Mouse (Mus musculus): ENCODE data around the gene Tgm4. TPM values are rescaled to one million over a fixed set of nuclear protein-coding genes. Genes with fewer than 3 reads are reported as not detected.

Tgm4 gene
- total RNA-seq, 2 experiments from 2014 or later: not detected

DNA sequence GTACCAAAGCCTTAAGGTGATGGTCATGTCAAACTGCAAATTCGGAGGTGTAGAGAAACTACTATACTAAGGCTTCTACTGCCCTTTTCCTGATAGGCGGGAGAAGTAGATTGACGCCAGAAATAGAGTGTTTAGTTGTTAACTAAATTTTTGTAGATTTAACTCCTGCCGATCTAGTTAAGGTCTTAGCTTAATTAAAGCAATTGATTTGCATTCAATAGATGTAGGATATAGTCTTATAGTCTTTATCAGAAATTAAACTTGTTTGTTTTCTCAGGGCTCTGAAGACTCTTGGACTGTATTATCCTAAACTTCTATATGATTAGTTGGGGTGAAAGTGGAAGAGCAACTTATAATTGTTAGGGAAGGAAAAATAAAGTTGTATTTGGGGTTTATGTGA lies 72.7 kb downstream of the Tgm4 start:
- DNase-seq: no peak

DNA sequence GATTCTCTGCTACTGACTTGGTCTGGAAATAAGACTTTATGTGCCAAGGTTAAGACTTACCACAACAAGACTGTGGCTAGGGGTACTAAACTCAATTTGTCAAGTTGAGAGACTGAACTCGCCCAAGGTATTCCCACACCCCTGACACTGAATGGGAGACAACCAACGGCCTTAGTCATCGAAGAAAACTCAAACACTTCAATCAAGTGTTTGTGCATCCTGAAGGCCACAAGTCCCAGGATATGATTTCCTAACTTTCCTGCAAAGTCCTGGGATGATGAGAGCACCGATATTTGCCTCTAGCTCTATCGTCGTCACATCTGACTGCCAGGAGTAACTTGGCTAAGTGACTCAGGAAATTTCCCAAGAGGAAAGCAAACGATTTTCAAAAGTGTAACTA lies 74.7 kb downstream of the Tgm4 start:
- no peak for DNase-seq

DNA sequence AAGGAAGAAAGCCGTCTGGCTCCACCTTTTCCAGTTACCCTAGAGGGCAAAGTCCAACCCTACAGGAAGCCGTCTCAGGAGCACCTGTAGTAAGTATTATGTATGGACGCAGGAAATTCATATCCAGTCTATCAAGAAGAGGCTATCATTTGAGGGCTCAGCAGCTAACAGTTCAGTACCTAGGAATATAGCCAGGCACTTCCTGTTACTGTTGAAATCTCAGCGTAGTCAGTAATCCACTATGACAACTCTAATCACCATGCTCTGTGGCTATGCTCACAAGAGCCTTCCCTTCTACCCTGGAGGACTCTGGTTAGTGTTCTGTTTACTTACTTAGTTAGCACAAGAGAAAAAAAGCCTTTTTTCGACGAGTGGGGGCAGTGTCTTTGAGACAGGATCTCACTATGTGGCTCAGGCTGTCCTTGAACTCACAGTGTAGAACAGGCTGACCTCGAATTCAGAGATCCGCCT lies 77.3 kb downstream of the Tgm4 start:
- no peak for DNase-seq

- DNase-seq: peak; percentile 88 to 90
These were observed 78.4 kb downstream of the Tgm4 start, which contains the start of the genes Zdhhc3 and Exosc7 for GRCm38 (mm10) chr9:123112805-123113521. TSS of gene Zdhhc3 (minus strand) at chr9:123113205. TSS of gene Exosc7 (plus strand) at chr9:123113215.

DNA sequence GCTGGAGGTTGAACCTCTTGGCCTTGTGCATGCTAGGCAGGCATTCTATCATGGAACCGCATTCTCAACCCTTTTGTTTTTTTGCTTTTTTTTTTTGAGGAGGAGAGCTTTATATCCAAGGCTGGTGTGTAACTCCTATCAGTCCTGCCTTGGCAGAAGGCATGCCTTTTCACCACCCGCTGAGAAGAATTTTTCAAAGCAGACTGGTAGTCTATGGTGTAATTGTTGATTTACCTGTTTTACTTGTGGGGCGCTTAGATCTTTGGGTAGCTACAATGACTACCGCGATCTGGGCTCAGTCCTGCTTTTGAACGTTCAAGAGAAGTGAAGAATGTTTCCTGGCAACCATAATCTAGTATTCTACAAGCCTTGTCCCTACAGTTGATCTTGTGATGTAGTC lies 79.4 kb downstream of the Tgm4 start:
- DNase-seq: no peak

- DNase-seq: no peak
These were observed 81.0 kb downstream of the Tgm4 start for GRCm38 (mm10) chr9:123115566-123115965.

Other genes with a start within 250 kb of the Tgm4 start
- 10 to 100 TPM; 45.2 to 47.6 TPM for gene Tcaim, start 229.2 kb upstream of the Tgm4 start, total RNA-seq (2021)
- gene Gm35549, start 190.7 kb upstream of the Tgm4 start, total RNA-seq (2021): not detected
- gene Zfp445, start 168.7 kb upstream of the Tgm4 start, total RNA-seq (2021): 10 to 100 TPM; 55.1 to 62.7 TPM
- 1 to 10 TPM; 6.3 to 6.8 TPM for gene Zkscan7, start 149.0 kb upstream of the Tgm4 start, total RNA-seq (2021)
- gene Zfp105, start 111.7 kb upstream of the Tgm4 start, total RNA-seq (2021): 1 to 10 TPM; 1.0 to 1.1 TPM
- 10 to 100 TPM; 15.4 to 16.6 TPM for gene 1110059G10Rik, start 83.7 kb upstream of the Tgm4 start, total RNA-seq (2021)
- under 1 TPM; 0.67 to 0.77 TPM for gene Kif15, start 83.7 kb upstream of the Tgm4 start, total RNA-seq (2021)
- gene Tmem42, start 13.4 kb upstream of the Tgm4 start, total RNA-seq (2021): 10 to 100 TPM; 12.1 to 12.4 TPM
- 10 to 100 TPM; 38.7 to 39.7 TPM for gene Zdhhc3, start 78.5 kb downstream of the Tgm4 start, total RNA-seq (2021)
- 10 to 100 TPM; 30.3 to 31.3 TPM for gene Exosc7, start 78.5 kb downstream of the Tgm4 start, total RNA-seq (2021)
- gene Clec3b, start 116.2 kb downstream of the Tgm4 start, total RNA-seq (2021): 10 to 100 TPM; 39.9 to 51.1 TPM
- gene Cdcp1, start 181.3 kb downstream of the Tgm4 start, total RNA-seq (2021): under 1 TPM; 0.17 to 0.36 TPM
- 1 to 10 TPM; 4.5 to 6.5 TPM for gene Tmem158, start 226.0 kb downstream of the Tgm4 start, total RNA-seq (2021)